Mouse (Mus musculus) heart, adult 2 months (tissue): ENCODE results near the gene Hist1h2bg. TPM values are rescaled to one million over a fixed set of nuclear protein-coding genes. Genes with fewer than 3 reads are reported as not detected.
"Not testable (repeated sequence)": the region's sequence is repeated elsewhere in the genome, so short reads cannot be mapped to it uniquely, and the experiment has no call there.

Experiments
- DNase-seq, 2 experiments: peaks; one replicate each; pipeline ENCODE4 v3.0.0; 2021
- H3K27ac ChIP-seq: fragments of 200-600 bp; 2 replicates; pipeline ENCODE4 v1.8.1; 2022
- H3K27me3 ChIP-seq: fragments of 200-500 bp; 2 replicates; pipeline ENCODE4 v1.6.1; 2012; ENCODE audit warnings: mild to moderate bottlenecking, low read length, inconsistent platforms, mixed read lengths; ENCODE audit not compliant: control insufficient read depth, insufficient read depth
- H3K36me3 ChIP-seq: fragments of 200-500 bp; 2 replicates; pipeline ENCODE4 v1.6.1; 2012; ENCODE audit warnings: low read length, inconsistent platforms; ENCODE audit not compliant: control insufficient read depth, insufficient read depth
- H3K4me1 ChIP-seq: fragments of 200-500 bp; 2 replicates; pipeline ENCODE4 v1.6.1; 2011; ENCODE audit warnings: low read length; ENCODE audit not compliant: control insufficient read depth, insufficient read depth
- H3K4me3 ChIP-seq: fragments of 200-600 bp; 2 replicates; pipeline ENCODE4 v1.8.1; 2022
- H3K79me2 ChIP-seq: fragments of 200-500 bp; replicated peaks from 2 replicates; pipeline ENCODE4 v1.6.1; 2012; ENCODE audit warnings: mild to moderate bottlenecking, inconsistent platforms, low read length, moderate library complexity, mixed read lengths; ENCODE audit not compliant: control insufficient read depth, insufficient read depth
- H3K9ac ChIP-seq: fragments of 200-500 bp; 2 replicates; pipeline ENCODE4 v1.6.1; 2012; ENCODE audit warnings: low read depth, mild to moderate bottlenecking, control low read depth, inconsistent platforms, low read length, mixed read lengths
- CTCF ChIP-seq: fragments of 200-600 bp; IDR thresholded peaks from 2 replicates; pipeline ENCODE4 v1.8.1; 2022; ENCODE audit warnings: antibody characterized with exemption, mild to moderate bottlenecking, moderate library complexity
- EP300 ChIP-seq: fragments of 200-500 bp; IDR thresholded peaks from 2 replicates; pipeline ENCODE4 v1.6.1; 2011; ENCODE audit warnings: low read depth, low read length, control low read depth; ENCODE audit not compliant: insufficient read depth
- POLR2A ChIP-seq: fragments of 200-500 bp; IDR thresholded peaks from 2 replicates; pipeline ENCODE4 v1.6.1; 2011; ENCODE audit warnings: mild to moderate bottlenecking, low read depth, low read length, control low read depth; ENCODE audit not compliant: insufficient read depth
- WGBS: fragments of 180-500 bp; shearing (Covaris S2); methylation state at CpG from one replicate; pipeline ENCODE4 v1.1.7; 2018; 5-methylcytosine and 5-hydroxymethylcytosine counted together
- intact Hi-C: fragments of 180-260 bp; cut with DNase I; formaldehyde crosslinking; loops from one replicate; pipeline ENCODE4 v1.15.1; 2025
- polyA plus RNA-seq: library from polyadenylated mRNA; depleted of rRNA; stranded (reverse); fragments of >200 nt; gene quantifications from 2 replicates; pipeline ENCODE4 v1.2.3, GENCODE M21; 2012
- total RNA-seq, 2 experiments: library from RNA; stranded (reverse); gene quantifications; 2 replicates each; pipeline ENCODE4 v1.2.3; 2021

Gene Hist1h2bg
- total and polyA plus RNA-seq, 3 experiments = 3.3 to 19.5 (median 16.4) TPM

- H3K9ac ChIP-seq = peak overlapping the region; percentile 79
- H3K79me2 ChIP-seq, H3K27me3 ChIP-seq, H3K36me3 ChIP-seq, H3K4me1 ChIP-seq: not testable (repeated sequence)
- TF ChIP-seq POLR2A = peak; percentile 96
- intact Hi-C loops = loop anchor here (1.0 to 10.0 kb wide), 6 partner anchors 36 to 1871 kb away; partner anchors contain the start of genes Hist1h1b, Hist1h2ai, Hist1h2an and Hist1h2bc
- H3K27ac ChIP-seq = peak overlapping the region; percentile 95
- H3K4me3 ChIP-seq = peak overlapping the region; percentile 67
- under 1% methylated on average over 35 of the region's 36 CpGs for WGBS
- peak; percentile 77 to 80 for DNase-seq
Observed at GRCm38 (mm10) chr13:23585442-23586098, 14.4 kb downstream of the Hist1h2bg start.

- H3K36me3 ChIP-seq = peaks cover 4% of the 10 kb centered on the region; the same call in 1 of the 2 replicates
- H3K4me3 ChIP-seq = peak overlapping the region; percentile 67
- no peaks in the 10 kb centered on the region for H3K27me3 ChIP-seq
- no peaks in the 10 kb centered on the region for H3K79me2 ChIP-seq
- H3K27ac ChIP-seq = peak overlapping the region; percentile 95
- peak overlapping the region; percentile 60; the same call in 1 of the 2 replicates for H3K9ac ChIP-seq
- DNase-seq = no peak
- H3K4me1 ChIP-seq = peaks cover 4% of the 10 kb centered on the region
- intact Hi-C loops = loop anchor here (1.0 to 10.0 kb wide), 4 partner anchors 35 to 1872 kb away; partner anchors contain the start of genes Hist1h1b, Hist1h2ai, Hist1h2an and Hist1h2be
- 1% methylated on average over 22 of the region's 22 CpGs for WGBS
- TF ChIP-seq EP300 (no peak), CTCF (no peak), POLR2A (no peak)
Observed at GRCm38 (mm10) chr13:23586099-23586939, 15.1 kb downstream of the Hist1h2bg start.

GRCm38 (mm10) chr13:23586940-23587225 is 15.7 kb downstream of the Hist1h2bg start:
- H3K36me3 ChIP-seq = peaks cover 4% of the 10 kb centered on the region; the same call in 1 of the 2 replicates
- peaks cover 4% of the 10 kb centered on the region for H3K4me1 ChIP-seq
- intact Hi-C loops = loop anchor here (1.0 to 10.0 kb wide), 4 partner anchors 34 to 1872 kb away; partner anchors contain the start of genes Hist1h1b, Hist1h2ai, Hist1h2an and Hist1h2be
- no peak overlapping the region for H3K9ac ChIP-seq
- H3K4me3 ChIP-seq = peak overlapping the region; percentile 67
- H3K79me2 ChIP-seq = no peaks in the 10 kb centered on the region
- WGBS = 16% methylated on average over 1 of the region's 1 CpGs
- TF ChIP-seq POLR2A = no peak
- no peak for TF ChIP-seq EP300
- no peak for TF ChIP-seq CTCF
- no peak for DNase-seq
- no peak overlapping the region for H3K27ac ChIP-seq
- H3K27me3 ChIP-seq = no peaks in the 10 kb centered on the region

DNA sequence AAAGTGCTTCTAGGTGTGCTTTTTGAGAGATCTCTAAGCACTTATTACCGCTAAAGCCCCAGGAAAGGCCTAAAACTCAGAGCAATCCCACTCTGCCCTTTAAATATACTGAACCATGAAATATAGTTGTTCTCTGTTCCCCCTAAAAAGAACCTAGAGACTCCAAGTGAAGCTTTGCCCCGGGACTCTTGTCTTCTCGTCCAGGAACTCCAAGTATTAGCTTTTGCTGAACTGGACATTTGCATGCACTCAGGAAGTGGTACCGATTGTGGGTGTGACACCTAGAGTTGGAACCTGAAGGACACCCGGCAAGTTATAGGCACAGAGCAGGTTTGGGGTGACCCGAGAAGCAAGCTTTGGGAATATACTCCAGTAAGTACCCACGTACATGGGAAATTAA is 20.0 kb downstream of the Hist1h2bg start:
- Histone ChIP-seq H3K27ac (no peak overlapping the region), H3K4me1 (no peaks in the 10 kb centered on the region; the same call in 1 of the 2 replicates), H3K36me3 (no peaks in the 10 kb centered on the region), H3K27me3 (no peaks in the 10 kb centered on the region), H3K9ac (no peak overlapping the region), H3K79me2 (no peaks in the 10 kb centered on the region), H3K4me3 (no peak overlapping the region)
- no peak for DNase-seq
- 93% methylated on average over 7 of the region's 7 CpGs for WGBS
- TF ChIP-seq EP300 = no peak
- no peak for TF ChIP-seq POLR2A
- no peak for TF ChIP-seq CTCF
- intact Hi-C loops = no loop called here

DNA sequence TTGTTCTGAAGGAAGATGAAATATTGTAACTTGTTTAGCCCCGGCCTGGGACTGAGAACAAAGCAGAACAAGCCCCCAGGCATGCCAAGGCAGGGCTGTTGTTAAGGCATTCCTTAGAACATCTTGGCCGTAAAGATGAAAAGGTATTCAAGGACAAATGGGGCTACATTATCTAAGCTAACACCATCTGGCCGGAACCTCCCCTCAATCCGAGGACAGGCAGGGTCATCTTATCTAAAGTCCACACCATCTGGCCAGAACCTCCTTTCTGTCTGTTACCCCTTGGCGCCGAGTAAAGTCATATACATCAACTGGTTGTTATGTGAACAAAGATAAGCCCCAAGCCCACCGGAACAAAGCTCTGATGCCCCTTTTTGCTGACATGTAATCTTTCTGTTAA is 20.7 kb downstream of the Hist1h2bg start:
- H3K4me3 ChIP-seq, H3K36me3 ChIP-seq, H3K27me3 ChIP-seq, H3K9ac ChIP-seq, H3K4me1 ChIP-seq, H3K79me2 ChIP-seq, DNase-seq, intact Hi-C loops, H3K27ac ChIP-seq: not testable (repeated sequence)
- WGBS = 71% methylated on average over 7 of the region's 7 CpGs

DNA sequence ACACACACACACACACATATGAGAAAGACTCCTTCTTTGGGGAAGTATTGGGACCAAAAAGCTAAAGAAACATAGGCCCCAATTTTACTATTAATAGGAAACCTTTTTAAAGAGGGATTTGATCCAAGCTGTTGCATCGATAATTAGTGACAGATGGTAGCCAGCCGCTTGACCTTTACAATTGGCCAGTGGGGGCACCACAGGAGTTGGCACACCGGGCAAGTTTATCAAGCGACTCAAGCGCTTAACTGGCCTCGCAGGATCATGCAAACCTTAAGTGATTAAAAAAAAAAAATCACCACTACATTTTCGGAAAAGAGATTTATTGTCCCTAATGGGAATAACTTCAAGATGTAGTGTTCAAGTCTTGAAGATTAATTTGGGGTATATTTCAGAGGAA is 21.4 kb downstream of the Hist1h2bg start:
- no peaks in the 10 kb centered on the region for H3K79me2 ChIP-seq
- H3K4me1 ChIP-seq = no peaks in the 10 kb centered on the region; the same call in 1 of the 2 replicates
- DNase-seq = no peak
- H3K27ac ChIP-seq = no peak overlapping the region
- TF ChIP-seq CTCF (no peak), EP300 (no peak), POLR2A (no peak)
- intact Hi-C loops = no loop called here
- no peak overlapping the region for H3K4me3 ChIP-seq
- H3K27me3 ChIP-seq = no peaks in the 10 kb centered on the region
- no peak overlapping the region for H3K9ac ChIP-seq
- 71% methylated on average over 7 of the region's 7 CpGs for WGBS
- H3K36me3 ChIP-seq = no peaks in the 10 kb centered on the region
